Mouse (Mus musculus) liver, embryonic 18 days (tissue): ENCODE results near the gene Hacd3. TPM values are rescaled to one million over a fixed set of nuclear protein-coding genes. Genes with fewer than 3 reads are reported as not detected.

Experiments
- polyA plus RNA-seq: library from polyadenylated mRNA; depleted of rRNA; stranded (reverse); fragments of >200 nt; gene quantifications from 2 replicates; pipeline ENCODE4 v1.2.3, GENCODE M21; 2012; rRNA removed

Gene Hacd3
- polyA plus RNA-seq, result 70.8 and 74.6 TPM in 2 replicates

DNA sequence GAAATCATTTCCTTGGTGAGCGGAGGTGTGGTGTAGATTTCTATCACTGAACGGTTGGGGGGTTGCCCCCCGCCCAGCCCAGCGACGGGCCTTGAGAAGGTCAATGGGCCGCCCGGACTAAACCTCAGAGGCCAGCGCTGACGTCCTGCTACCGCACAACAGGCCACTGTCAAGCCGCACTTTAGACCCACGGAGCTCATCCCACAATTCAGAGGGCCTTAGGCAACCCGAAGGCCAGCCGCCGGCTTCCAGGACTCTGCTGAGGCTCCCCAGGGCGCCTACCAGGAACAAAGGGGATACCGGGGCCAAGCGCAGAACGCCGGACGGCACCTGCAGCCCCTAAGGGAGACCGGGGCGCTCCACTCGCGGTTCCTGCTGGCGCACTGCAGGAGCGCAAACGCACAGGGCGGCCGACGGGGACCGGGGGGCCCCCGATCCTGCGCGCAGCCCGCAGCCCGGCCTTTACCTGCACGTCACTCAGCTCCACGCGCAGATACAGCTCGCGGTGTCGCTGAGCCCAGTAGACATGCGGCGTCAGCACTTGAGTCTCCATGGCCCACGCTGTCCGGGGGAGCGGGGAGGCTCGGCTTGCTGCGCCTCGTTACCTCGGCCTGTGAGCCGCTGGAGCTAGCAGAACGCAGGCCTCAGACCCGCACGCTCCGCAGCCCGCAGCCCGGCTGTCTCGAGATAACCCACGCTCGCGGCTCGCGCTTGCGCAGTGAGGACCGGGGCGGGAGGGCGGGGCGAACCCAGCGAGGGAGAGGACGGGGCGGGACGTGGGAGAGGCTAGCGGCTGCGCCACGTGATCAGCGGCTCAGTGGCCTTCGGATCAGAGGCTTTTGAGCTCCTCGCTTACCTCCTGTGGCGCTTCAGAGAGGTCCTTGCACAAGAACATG lies at the start of gene Hacd3:
TSS of gene Hacd3 (minus strand) at position 703 of the 896 bp plus-strand sequence.

DNA sequence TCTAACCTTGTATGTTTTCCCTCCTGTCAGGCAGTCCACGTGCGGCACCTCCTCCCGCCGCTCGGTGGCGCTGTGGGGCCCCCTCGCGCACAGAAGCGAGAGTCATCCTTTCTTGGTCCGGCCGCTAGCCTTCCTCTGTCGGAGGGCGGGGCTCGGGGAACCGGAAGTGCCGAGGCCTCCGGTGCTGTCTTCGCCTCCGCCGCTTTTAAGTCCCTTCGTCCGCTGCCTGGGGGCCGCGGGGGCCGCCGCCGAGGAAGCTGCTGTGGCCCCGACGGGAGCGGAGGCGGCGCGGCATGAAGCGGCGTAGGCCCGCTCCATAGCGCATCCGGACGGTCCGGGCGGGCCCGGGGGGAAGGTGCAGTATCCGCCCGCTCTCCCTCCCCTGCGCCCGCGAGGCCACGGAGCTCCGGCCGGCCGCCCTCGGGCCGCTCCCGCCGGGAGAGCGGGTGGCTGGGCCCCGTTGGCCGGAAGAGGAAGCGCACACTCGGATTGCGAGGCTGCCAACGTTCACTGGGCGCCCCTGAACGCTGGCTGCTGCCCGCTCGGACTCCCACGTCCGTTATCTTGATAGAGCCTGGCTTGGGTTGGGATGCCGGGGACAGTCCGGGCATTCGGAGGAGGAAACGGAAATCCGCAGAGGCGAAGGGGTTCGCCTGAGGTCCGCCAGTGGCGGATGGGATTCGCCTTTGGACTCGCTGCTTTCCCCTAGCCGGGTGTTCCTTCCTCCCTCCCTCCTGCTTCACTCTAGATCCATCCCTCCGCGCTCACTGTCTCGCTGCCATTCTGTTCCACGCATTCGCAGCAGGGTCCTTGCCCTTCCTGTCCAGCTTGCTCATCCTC lies 11.0 kb upstream of the Hacd3 start, which contains the start of gene Dpp8:
TSS of gene Dpp8 (plus strand) at position 146 of the 840 bp plus-strand sequence.

DNA sequence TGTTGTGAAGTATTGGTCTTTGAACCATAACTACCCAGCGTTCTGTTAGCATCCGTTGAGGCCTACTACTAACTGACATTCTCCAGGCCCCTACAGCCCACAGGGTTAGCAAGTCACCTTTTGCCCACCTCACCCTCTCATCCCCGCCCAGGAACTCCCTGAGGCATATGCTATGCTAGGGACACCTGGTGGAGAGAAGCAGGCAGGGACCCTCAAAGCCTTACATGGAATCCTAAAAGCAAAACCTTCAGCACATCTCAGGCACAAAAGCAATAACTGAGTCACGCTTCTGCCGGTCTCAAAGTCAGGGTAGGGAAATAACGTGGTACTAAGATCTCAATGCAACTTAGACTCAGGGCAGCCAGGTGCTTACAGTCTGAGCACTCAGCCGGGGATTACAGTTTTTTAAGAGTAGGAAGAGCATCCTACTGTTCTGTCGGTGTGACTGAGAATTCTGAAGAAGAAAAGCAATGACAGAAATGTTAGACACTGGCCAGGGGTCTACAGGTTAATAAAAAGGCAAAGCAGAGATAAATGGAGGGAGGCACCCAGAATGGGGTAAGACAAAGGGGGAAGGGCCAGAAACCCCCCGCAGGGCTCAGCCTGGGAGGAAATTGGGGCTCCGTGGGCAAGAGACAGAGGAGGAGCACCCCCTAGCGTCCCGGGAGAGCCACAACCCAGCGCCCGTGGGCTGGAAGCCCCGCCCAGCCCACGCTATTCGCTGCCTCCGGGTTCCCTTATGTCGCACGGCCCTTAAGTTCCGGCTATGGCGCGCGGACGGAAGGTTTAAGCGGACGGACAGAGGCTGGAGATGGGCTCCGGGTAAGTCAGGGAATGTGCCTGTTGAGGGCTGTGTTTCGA lies 61.1 kb downstream of the Hacd3 start, which contains the start of gene Ints14:
TSS of gene Ints14 (plus strand) at position 789 of the 861 bp plus-strand sequence.

DNA sequence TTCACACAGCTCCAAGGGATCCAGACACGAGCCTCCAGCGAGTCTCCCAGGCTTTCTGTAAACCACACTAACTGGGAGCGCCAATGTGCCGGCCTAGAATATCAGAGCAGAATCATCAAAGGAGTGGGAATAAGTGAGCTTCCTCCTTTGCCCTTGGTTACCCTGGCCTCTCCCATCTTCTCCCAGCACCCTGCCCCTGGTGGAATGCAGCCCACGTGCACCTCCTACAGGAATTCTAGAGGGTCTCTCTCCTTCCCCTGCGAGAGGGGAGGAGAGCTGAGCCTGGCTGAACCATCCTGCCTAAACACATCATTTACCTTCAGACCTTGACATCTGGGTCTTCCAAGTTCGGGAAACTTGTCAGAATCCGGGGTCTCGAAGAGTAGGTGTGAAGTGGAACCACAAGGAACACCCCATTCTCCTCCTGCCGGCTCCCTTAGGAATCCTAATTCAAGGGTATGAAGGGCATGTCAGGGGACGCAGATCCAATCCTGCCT lies 70.3 kb downstream of the Hacd3 start, which contains the start of gene Slc24a1:
TSS of gene Slc24a1 (minus strand) at position 447 of the 497 bp plus-strand sequence.

Other genes with a start within 250 kb of the Hacd3 start
- gene Dennd4a, start 210.4 kb downstream of the Hacd3 start, polyA plus RNA-seq, result 25.2 and 30.2 TPM in 2 replicates
- 0.03 and 0.10 TPM in 2 replicates for gene Slc24a1, start 70.1 kb downstream of the Hacd3 start, polyA plus RNA-seq
- gene Ints14, start 60.8 kb downstream of the Hacd3 start, polyA plus RNA-seq, result 10.0 and 10.8 TPM in 2 replicates
- gene Dpp8, start 10.7 kb upstream of the Hacd3 start, polyA plus RNA-seq, result 16.5 and 17.9 TPM in 2 replicates
- gene Igdcc4, start 79.8 kb upstream of the Hacd3 start, polyA plus RNA-seq, result 7.5 and 9.7 TPM in 2 replicates
- gene Igdcc3, start 119.5 kb upstream of the Hacd3 start, polyA plus RNA-seq, result 0.01 TPM in 1 of 2 replicates, not detected in the other
- 5.3 and 5.4 TPM in 2 replicates for gene Parp16, start 173.7 kb upstream of the Hacd3 start, polyA plus RNA-seq
- gene Cilp, start 243.5 kb upstream of the Hacd3 start, polyA plus RNA-seq, result 0.02 and 0.03 TPM in 2 replicates